Mouse (Mus musculus): ENCODE data around the gene Gm10718.
"Not testable (repeated sequence)": the region's sequence is repeated elsewhere in the genome, so short reads cannot be mapped to it uniquely, and the experiment has no call there.

DNA sequence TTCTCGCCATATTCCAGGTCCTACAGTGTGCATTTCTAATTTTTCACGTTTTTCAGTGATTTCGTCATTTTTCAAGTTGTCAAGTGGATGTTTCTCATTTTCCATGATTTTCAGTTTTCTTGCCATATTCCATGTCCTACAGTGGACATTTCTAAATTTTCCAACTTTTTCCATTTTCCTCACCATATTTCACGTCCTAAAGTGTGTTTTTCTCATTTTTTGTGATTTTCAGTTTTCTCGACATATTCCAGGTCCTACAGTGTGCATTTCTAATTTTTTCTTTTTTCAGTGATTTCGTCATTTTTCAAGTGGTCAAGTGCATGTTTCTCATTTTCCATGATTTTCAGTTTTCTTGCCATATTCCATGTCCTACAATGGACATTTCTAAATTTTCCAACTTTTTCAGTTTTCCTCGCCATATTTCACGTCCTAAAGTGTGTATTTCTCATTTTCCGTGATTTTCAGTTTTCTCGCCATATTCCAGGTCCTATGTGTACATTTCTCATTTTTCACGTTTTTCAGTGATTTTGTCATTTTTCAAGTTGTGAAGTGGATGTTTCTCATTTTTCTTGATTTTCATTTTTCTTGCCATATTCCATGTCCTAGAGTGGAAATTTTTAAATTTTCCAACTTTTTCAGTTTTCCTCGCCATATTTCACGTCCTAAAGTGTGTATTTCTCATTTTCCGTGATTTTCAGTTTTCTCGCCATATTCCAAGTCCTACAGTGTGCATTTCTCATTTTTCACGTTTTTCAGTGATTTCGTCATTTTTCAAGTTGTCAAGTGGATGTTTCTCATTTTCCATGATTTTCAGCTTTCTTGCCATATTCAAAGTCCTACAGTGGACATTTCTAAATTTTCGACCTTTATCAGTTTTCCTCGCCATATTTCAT, 3.3 kb upstream of the Gm10718 start:
- not testable (repeated sequence) for TF ChIP-seq CTCF (conservative IDR thresholded peaks at IDR 0.05; ENCODE audit: low read length); POU5F1 (IDR thresholded peaks at IDR 0.05; ENCODE audit: borderline replicate concordance, low read length); NANOG (IDR thresholded peaks at IDR 0.05; ENCODE audit: borderline replicate concordance, low read length)

All from E14TG2a.4 (cell line).